Mouse (Mus musculus): ENCODE results near the gene Ccdc51.

GRCm38 (mm10) chr9:109058006-109058765 is 24.1 kb upstream of the Ccdc51 start:
- TF ChIP-seq POLR2A (IDR thresholded peaks at IDR 0.05; ENCODE audit: borderline replicate concordance, extremely low read depth, insufficient read depth, insufficient read length, poor library complexity, severe bottlenecking) (no peak), CTCF (IDR thresholded peaks at IDR 0.05; ENCODE audit: borderline replicate concordance, extremely low read depth, insufficient read depth, insufficient read length) (no peak)

All from brain, embryonic 14.5 days (tissue).